Comparison of ENCODE assay signal across 9 mouse cellular contexts in the genomic region with DNA sequence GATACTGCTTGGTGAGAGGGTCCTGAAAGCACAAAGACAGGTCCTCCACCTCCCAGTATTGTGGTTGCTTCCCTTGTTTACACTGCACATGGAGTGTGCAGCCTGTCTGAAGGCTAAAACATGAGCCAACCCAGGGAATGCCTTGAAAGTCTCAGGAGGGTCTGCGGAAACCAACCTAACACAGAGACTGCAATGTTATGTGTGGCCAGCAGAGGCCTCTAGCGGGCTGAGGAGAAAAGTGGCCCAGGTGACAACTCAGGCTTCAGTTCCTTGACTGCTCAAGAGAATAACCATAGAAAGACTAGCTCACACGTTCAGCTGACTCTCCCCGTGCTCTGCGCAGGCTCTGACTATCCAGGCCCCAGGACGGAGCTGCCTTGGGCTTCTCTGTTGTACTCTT. TPM values are rescaled to one million over a fixed set of nuclear protein-coding genes. Genes with fewer than 3 reads are reported as not detected.
DNase-seq lines count a peak whose midpoint lies in the region; TF ChIP-seq lines count a peak whose summit lies in the region.
"Had no signal": no experiment of that assay in that cellular context is flagged by ENCODE, and none has a peak within 500 bp of the region (broad histone marks: within the 10 kb centered on the region; RNA-seq: fewer than 3 reads in every experiment).

No protein-coding gene starts in this region.

- TF ChIP-seq POLR2A in embryonic fibroblast, embryonic 13.5 days (IDR thresholded peaks at IDR 0.05; ENCODE audit: low read depth, low read length), result no peak

- intact Hi-C loops in heart, postnatal 10 days (cut with DNase I), result loop anchor here (1.0 to 10.0 kb wide), 3 partner anchors 60 to 327 kb away; no protein-coding TSS in a partner anchor

- H3K27ac ChIP-seq in embryonic fibroblast, embryonic 13.5 days (ENCODE audit: insufficient read depth, low read length), result no peak overlapping the region
- H3K27ac ChIP-seq: lung, embryonic 15.5 days had no signal

- peak; percentile 28 to 46 for DNase-seq in adrenal gland, adult 18-20 months (ENCODE audit: low spot score in 2 of 2)
- no peak for DNase-seq in adrenal gland, adult 8-10 months
- peak; percentile 21 for DNase-seq in adrenal gland, postnatal 25 days
- peak; percentile 66 to 72 for DNase-seq in heart, postnatal 10 days
- DNase-seq in kidney, postnatal 36 days, result peak; percentile 17 to 69
- peak; percentile 49 for DNase-seq in lung, postnatal 36 days
- DNase-seq in right cerebral cortex, adult 2 months (ENCODE audit: low spot score in 2 of 2), result peak; percentile 69 to 76

- no peak overlapping the region for H3K4me3 ChIP-seq in embryonic fibroblast, embryonic 13.5 days (ENCODE audit: insufficient read depth, low read length)
- H3K4me3 ChIP-seq: lung, embryonic 15.5 days had no signal

- H3K4me1 ChIP-seq in embryonic fibroblast, embryonic 13.5 days (ENCODE audit: control insufficient read depth, insufficient read depth, low read length), result no peaks in the 10 kb centered on the region
- H3K4me1 ChIP-seq: lung, embryonic 15.5 days had no signal

- peak; percentile 46; the same call in 1 of the 2 replicates for TF ChIP-seq CTCF in embryonic fibroblast, embryonic 13.5 days (IDR thresholded peaks at IDR 0.05; ENCODE audit: borderline replicate concordance, insufficient read depth, low read length)

RNA-seq across cellular contexts. Expression of gene Fry, which starts 20.8 kb away (rescaled TPM):
- total RNA-seq in adrenal gland, adult 18-20 months (2021), result 10 to 100 TPM; 34.4 to 45.1 TPM
- total RNA-seq in adrenal gland, adult 8-10 months (2022), result 10 to 100 TPM; 27.2 to 38.9 (median 27.8) TPM
- 36.2 and 47.5 TPM in 2 replicates for total RNA-seq in adrenal gland, postnatal 25 days (2021)
- polyA plus RNA-seq in embryonic fibroblast, embryonic 13.5 days (2011; ENCODE audit: insufficient read length, low read depth, missing spikeins), result 1.3 and 2.9 TPM in 2 replicates
- 100 to 1,000 TPM; 153 to 196 TPM for total RNA-seq in heart, postnatal 10 days (2021)
